Mouse (Mus musculus) bone marrow macrophage, adult 2 months (primary cell): Measurements from ENCODE around the gene Zfp143.

Experiments used
- CTCF ChIP-seq: IDR thresholded peaks from 2 replicates; pipeline ENCODE4 v1.5.1; 2012; ENCODE audit warnings: low read depth, mild to moderate bottlenecking, low read length, moderate library complexity
- POLR2A ChIP-seq: IDR thresholded peaks from 2 replicates; pipeline ENCODE4 v1.6.1; 2012; ENCODE audit warnings: mild to moderate bottlenecking, low read depth, low read length, borderline replicate concordance

- TF ChIP-seq CTCF (no peak), POLR2A (no peak)
Observed at GRCm38 (mm10) chr7:110014272-110014671, 46.7 kb upstream of the Zfp143 start.
